Mouse (Mus musculus): ENCODE measurements around the gene Mpp5. TPM values are rescaled to one million over a fixed set of nuclear protein-coding genes. Genes with fewer than 3 reads are reported as not detected.

Mpp5 gene
- polyA plus RNA-seq, 2 experiments, result 8.4 to 13.1 TPM

DNA sequence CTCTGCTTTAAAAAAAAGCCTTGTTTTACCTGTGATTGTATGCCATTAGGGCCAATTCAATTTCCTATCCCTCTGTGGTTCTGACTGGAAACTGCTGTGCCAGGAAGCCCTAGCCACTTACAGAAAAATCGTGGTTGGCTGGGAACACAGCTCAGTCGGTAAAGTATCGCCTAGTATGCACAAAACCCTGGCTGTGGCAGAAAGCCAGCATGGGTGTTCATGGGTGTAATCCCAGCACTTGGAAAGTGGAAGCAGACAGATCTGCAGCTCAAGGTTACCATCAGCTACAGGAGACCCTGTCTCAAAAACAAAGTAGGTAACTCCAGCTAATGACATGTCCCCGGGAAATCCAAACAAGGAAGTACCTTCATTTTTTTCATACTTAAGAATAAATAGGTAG is 91.2 kb downstream of the Mpp5 start:
- WGBS, result 90% methylated on average over 4 of the region's 4 CpGs
- ATAC-seq (ENCODE audit: low FRiP score, low read depth) (no peak), DNase-seq (ENCODE audit: low spot score) (no peak)
- no peak for TF ChIP-seq POLR2A (IDR thresholded peaks at IDR 0.05; ENCODE audit: borderline replicate concordance, extremely low read depth, insufficient read depth, insufficient read length)
- Histone ChIP-seq H3K27me3 (ENCODE audit: control insufficient read depth, insufficient read depth, low read length) (no peaks in the 10 kb centered on the region), H3K9ac (ENCODE audit: low read depth, low read length, severe bottlenecking) (no peak overlapping the region), H3K4me3 (replicated peaks; ENCODE audit: low read length) (no peak overlapping the region), H3K27ac (replicated peaks; ENCODE audit: low read depth, low read length) (no peak overlapping the region), H3K4me1 (ENCODE audit: control insufficient read depth, insufficient read depth, low read length) (no peaks in the 10 kb centered on the region), H3K36me3 (ENCODE audit: control insufficient read depth, insufficient read depth, low read length) (peaks cover 63% of the 10 kb centered on the region), H3K4me2 (replicated peaks; ENCODE audit: low read depth, low read length, severe bottlenecking) (no peak overlapping the region), H3K9me3 (ENCODE audit: control insufficient read depth, low read length) (no peaks in the 10 kb centered on the region)

DNA sequence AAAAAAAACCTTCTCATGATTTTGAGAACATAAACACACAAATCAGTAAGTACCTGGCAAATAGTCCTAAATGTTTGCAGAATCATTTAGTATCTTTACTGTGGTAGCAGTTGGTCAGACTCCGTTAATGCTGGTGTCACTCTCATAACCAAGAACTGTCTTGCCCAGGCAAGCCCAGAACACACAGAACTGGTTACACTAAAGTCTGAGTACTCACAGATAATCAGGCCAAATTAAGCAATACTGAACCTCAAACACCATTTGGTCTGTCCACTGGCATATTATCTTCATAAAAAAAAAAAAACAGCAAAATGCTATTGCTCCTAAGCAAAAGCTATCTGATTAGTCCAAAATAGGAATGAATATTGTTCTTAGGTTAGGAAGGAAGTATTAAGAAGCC is 93.7 kb downstream of the Mpp5 start:
- no peak for ATAC-seq (ENCODE audit: low FRiP score, low read depth)
- Histone ChIP-seq H3K27ac (replicated peaks; ENCODE audit: low read depth, low read length) (no peak overlapping the region), H3K27me3 (ENCODE audit: control insufficient read depth, insufficient read depth, low read length) (no peaks in the 10 kb centered on the region), H3K9ac (ENCODE audit: low read depth, low read length, severe bottlenecking) (no peak overlapping the region), H3K9me3 (ENCODE audit: control insufficient read depth, low read length) (no peaks in the 10 kb centered on the region), H3K4me3 (replicated peaks; ENCODE audit: low read length) (no peak overlapping the region), H3K36me3 (ENCODE audit: control insufficient read depth, insufficient read depth, low read length) (peaks cover 60% of the 10 kb centered on the region), H3K4me1 (ENCODE audit: control insufficient read depth, insufficient read depth, low read length) (no peaks in the 10 kb centered on the region), H3K4me2 (replicated peaks; ENCODE audit: low read depth, low read length, severe bottlenecking) (no peak overlapping the region)
- WGBS, result 76% methylated on average over 1 of the region's 1 CpGs
- TF ChIP-seq POLR2A (IDR thresholded peaks at IDR 0.05; ENCODE audit: borderline replicate concordance, extremely low read depth, insufficient read depth, insufficient read length), result no peak
- no peak for DNase-seq (ENCODE audit: low spot score)

DNA sequence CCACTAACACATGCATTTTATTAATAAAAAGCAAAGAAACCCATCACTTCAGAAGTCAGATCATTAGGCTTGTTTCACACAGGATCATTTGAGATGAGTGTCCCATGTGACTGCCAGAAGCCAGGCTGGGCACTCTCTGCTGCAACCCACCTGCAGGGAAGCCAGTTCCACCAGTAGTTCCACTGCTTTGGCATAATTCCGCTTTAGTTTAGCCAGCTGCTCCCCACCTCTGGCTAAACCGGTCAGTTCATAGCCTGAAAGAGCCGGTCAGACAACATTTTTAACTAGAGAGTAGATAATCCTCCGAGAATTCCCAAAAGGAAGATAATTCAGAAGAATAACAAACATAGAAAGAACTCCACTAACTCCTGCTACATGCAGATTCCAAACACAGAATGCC is 99.5 kb downstream of the Mpp5 start:
- TF ChIP-seq POLR2A (IDR thresholded peaks at IDR 0.05; ENCODE audit: borderline replicate concordance, extremely low read depth, insufficient read depth, insufficient read length), result no peak
- Histone ChIP-seq H3K9ac (ENCODE audit: low read depth, low read length, severe bottlenecking) (no peak overlapping the region), H3K4me3 (replicated peaks; ENCODE audit: low read length) (no peak overlapping the region), H3K9me3 (ENCODE audit: control insufficient read depth, low read length) (no peaks in the 10 kb centered on the region), H3K4me2 (replicated peaks; ENCODE audit: low read depth, low read length, severe bottlenecking) (no peak overlapping the region), H3K36me3 (ENCODE audit: control insufficient read depth, insufficient read depth, low read length) (peaks cover 45% of the 10 kb centered on the region), H3K27me3 (ENCODE audit: control insufficient read depth, insufficient read depth, low read length) (no peaks in the 10 kb centered on the region), H3K27ac (replicated peaks; ENCODE audit: low read depth, low read length) (no peak overlapping the region), H3K4me1 (ENCODE audit: control insufficient read depth, insufficient read depth, low read length) (no peaks in the 10 kb centered on the region)
- no peak for ATAC-seq (ENCODE audit: low FRiP score, low read depth)
- DNase-seq (ENCODE audit: low spot score), result no peak
- WGBS, result 85% methylated on average over 4 of the region's 4 CpGs

DNA sequence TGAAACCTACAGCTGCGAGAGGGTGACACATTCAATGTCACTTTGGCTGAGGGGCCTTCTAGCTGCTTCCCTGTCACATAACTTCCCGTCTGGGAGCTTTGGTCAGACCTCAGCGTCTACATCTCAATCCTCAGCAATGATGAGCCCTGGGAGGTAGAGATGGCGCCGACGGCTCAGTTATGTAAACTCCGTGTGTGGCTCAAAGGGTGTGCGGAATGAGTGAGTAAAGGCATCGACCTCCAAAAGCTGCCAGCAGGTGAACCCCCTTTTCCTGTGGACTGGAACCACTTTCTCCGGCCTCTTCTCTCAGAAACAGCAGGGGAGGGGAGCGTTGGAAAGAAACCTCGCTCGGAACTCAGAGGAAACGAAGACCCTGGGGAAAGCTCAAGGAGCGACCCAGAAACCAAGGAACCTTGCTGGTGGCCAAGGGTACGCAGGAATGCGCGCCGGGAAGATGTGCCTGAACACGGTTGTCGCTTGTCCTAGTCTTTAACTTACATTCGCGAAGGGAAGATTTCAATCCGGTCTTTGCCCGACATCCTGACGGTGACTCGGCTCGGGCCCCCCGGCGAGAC is 112.3 kb downstream of the Mpp5 start:
- Histone ChIP-seq H3K27ac (replicated peaks; ENCODE audit: low read depth, low read length) (peak overlapping the region; percentile 35), H3K27me3 (ENCODE audit: control insufficient read depth, insufficient read depth, low read length) (no peaks in the 10 kb centered on the region), H3K4me1 (ENCODE audit: control insufficient read depth, insufficient read depth, low read length) (peaks cover 14% of the 10 kb centered on the region), H3K36me3 (ENCODE audit: control insufficient read depth, insufficient read depth, low read length) (0 out of 2 replicates have a peak, but pooled peaks cover 6% of the 10 kb centered on the region), H3K9me3 (ENCODE audit: control insufficient read depth, low read length) (no peaks in the 10 kb centered on the region), H3K4me2 (replicated peaks; ENCODE audit: low read depth, low read length, severe bottlenecking) (peak overlapping the region; percentile 92), H3K4me3 (replicated peaks; ENCODE audit: low read length) (peak overlapping the region; percentile 89), H3K9ac (ENCODE audit: low read depth, low read length, severe bottlenecking) (peak overlapping the region; percentile 73)
- ATAC-seq (ENCODE audit: low FRiP score, low read depth) (peak; percentile 13; the same call in 1 of the 2 replicates), DNase-seq (ENCODE audit: low spot score) (no peak)
- TF ChIP-seq POLR2A (IDR thresholded peaks at IDR 0.05; ENCODE audit: borderline replicate concordance, extremely low read depth, insufficient read depth, insufficient read length), result 0 out of 2 replicates have a peak, but pooled peaks have one; percentile 14
- under 1% methylated on average over 29 of the region's 30 CpGs for WGBS

DNA sequence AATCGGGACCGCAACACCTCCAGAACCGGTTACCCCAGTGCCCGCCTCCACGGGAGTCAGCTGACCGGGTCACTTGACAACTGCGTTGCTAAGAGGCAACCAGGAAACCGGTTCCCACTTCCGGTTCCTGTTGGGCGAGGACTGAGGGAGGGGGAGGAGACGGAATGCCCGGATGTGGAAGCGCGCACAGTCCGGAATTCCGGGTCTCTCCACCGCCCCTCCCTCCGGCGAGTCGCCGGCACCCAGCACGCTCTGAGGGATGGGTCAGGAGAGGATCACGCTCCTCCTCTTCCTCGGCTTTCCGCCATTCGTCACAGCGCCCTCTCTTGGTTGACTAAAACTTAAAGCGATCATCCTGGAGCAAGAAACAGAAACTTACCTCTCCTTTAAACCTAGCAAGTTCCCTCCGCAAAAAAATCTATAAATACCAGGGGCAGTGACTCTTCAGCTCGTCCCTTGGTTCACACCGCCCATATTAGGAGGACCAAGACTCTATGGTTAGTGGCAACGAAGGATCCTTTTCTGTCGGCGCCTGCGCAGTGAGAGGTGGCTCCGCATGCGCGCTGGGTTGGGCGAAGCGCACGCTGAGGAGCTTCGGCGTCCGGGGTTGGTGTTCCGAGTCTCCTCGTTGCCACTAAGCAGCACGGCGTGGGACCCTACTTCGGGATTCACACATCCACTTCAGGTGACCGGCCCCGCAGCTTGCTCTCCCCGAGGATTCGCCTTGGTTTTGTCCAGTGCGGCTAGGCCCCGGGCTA is 113.0 kb downstream of the Mpp5 start, which contains the start of the genes Atp6v1d and Eif2s1:
Gene Atp6v1d, minus strand, starts transcription at position 143 of the 758 bp plus-strand sequence.
Gene Eif2s1, plus strand, starts transcription at position 324 of the 758 bp plus-strand sequence.
- H3K27ac ChIP-seq (replicated peaks; ENCODE audit: low read depth, low read length), result peak within 1 kb of the TSS; percentile 86
- no peaks in the 10 kb centered on the region for H3K9me3 ChIP-seq (ENCODE audit: control insufficient read depth, low read length)
- peak within 1 kb of the TSS; percentile 89 for H3K4me3 ChIP-seq (replicated peaks; ENCODE audit: low read length)
- peak; percentile 99 for DNase-seq (ENCODE audit: low spot score)
- 1% methylated on average over 45 of the region's 55 CpGs for WGBS
- peak; percentile 100 for ATAC-seq (ENCODE audit: low FRiP score, low read depth)
- H3K27me3 ChIP-seq (ENCODE audit: control insufficient read depth, insufficient read depth, low read length), result no peaks in the 10 kb centered on the region
- peak within 1 kb of the TSS; percentile 92 for H3K4me2 ChIP-seq (replicated peaks; ENCODE audit: low read depth, low read length, severe bottlenecking)
- peaks cover 14% of the 10 kb centered on the region for H3K4me1 ChIP-seq (ENCODE audit: control insufficient read depth, insufficient read depth, low read length)
- TF ChIP-seq POLR2A (IDR thresholded peaks at IDR 0.05; ENCODE audit: borderline replicate concordance, extremely low read depth, insufficient read depth, insufficient read length), result peak; percentile 70; the same call in 1 of the 2 replicates
- H3K36me3 ChIP-seq (ENCODE audit: control insufficient read depth, insufficient read depth, low read length), result 0 out of 2 replicates have a peak, but pooled peaks cover 3% of the 10 kb centered on the region
- peak within 1 kb of the TSS; percentile 95 for H3K9ac ChIP-seq (ENCODE audit: low read depth, low read length, severe bottlenecking)

All from limb, embryonic 14.5 days (tissue).